Mouse (Mus musculus) lung, embryonic 14.5 days (tissue): ENCODE data around the gene Olfr806. TPM values are rescaled to one million over a fixed set of nuclear protein-coding genes. Genes with fewer than 3 reads are reported as not detected.

Source experiments
- ATAC-seq: fragments of 200-750 bp; cut with Nextera tagmentation; 2 replicates; pipeline ENCODE4 v1.8.0; 2017; ENCODE audit warnings: mild to moderate bottlenecking, moderate TSS enrichment, moderate library complexity; ENCODE audit not compliant: insufficient read depth
- DNase-seq: peaks from one replicate; pipeline ENCODE4 v3.0.0-alpha.2; 2015
- H3K27ac ChIP-seq: fragments of 300-500 bp; sonication (generic); 2 replicates; pipeline ENCODE4 v1.5.1; 2014; ENCODE audit warnings: low read depth, mild to moderate bottlenecking, moderate library complexity
- H3K27me3 ChIP-seq: fragments of 300-500 bp; sonication (generic); 2 replicates; pipeline ENCODE4 v1.6.1; 2014; ENCODE audit warnings: low read length, control low read depth; ENCODE audit not compliant: insufficient read depth
- H3K36me3 ChIP-seq: fragments of 300-500 bp; sonication (generic); 2 replicates; pipeline ENCODE4 v1.6.1; 2014; ENCODE audit warnings: control low read depth; ENCODE audit not compliant: insufficient read depth
- H3K4me1 ChIP-seq: fragments of 300-500 bp; sonication (generic); 2 replicates; pipeline ENCODE4 v1.6.1; 2014; ENCODE audit warnings: antibody characterized with exemption, control low read depth; ENCODE audit not compliant: insufficient read depth
- H3K4me2 ChIP-seq: fragments of 300-500 bp; sonication (generic); 2 replicates; pipeline ENCODE4 v1.6.1; 2014; ENCODE audit warnings: mild to moderate bottlenecking
- H3K4me3 ChIP-seq: fragments of 300-500 bp; sonication (generic); 2 replicates; pipeline ENCODE4 v1.5.1; 2014; ENCODE audit warnings: low read depth, low read length
- H3K9ac ChIP-seq: fragments of 300-500 bp; sonication (generic); 2 replicates; pipeline ENCODE4 v1.6.1; 2014
- H3K9me3 ChIP-seq: fragments of 300-500 bp; sonication (generic); 2 replicates; pipeline ENCODE4 v1.6.1; 2016; ENCODE audit warnings: low read depth, low read length, control low read depth
- CTCF ChIP-seq: IDR thresholded peaks from 2 replicates; pipeline ENCODE4 v1.5.1; 2016; ENCODE audit warnings: antibody characterized with exemption, low read depth
- WGBS: fragments of 180-500 bp; shearing (Covaris S2); extraction: QIAGEN DNeasy Blood & Tissue Kit; methylation state at CpG from one replicate; pipeline ENCODE4 v1.1.7; 2014; 5-methylcytosine and 5-hydroxymethylcytosine counted together
- microRNA-seq: library from miRNA; unstranded; fragments of <30 nt; microRNA quantifications from one replicate; pipeline ENCODE4, GENCODE M21; 2016; ENCODE audit warnings: borderline number of aligned reads
- polyA plus RNA-seq: library from polyadenylated mRNA; unstranded; fragments of >200 nt; fragmentation: Nextera tagmentation; extraction: Ambion mirVana; gene quantifications from 2 replicates; pipeline ENCODE4 v1.2.1, GENCODE M21; 2014

Gene Olfr806
- polyA plus RNA-seq, 1 experiment from 2014 or later, result not detected

- WGBS, result 38% methylated on average over 1 of the region's 1 CpGs
- H3K27me3 ChIP-seq, result no peaks in the 10 kb centered on the region
- ATAC-seq, result no peak
These were observed 53.7 kb downstream of the Olfr806 start, which contains the start of gene Olfr802 for GRCm38 (mm10) chr10:129688069-129688468. TSS of gene Olfr802 (minus strand) at chr10:129688169.

More at GRCm38 (mm10) chr10:129688069-129688468, 53.7 kb downstream of the Olfr806 start, which contains the start of gene Olfr802:
- TF ChIP-seq CTCF, result no peak
- no peak within 1 kb of the TSS for H3K9ac ChIP-seq
- no peaks in the 10 kb centered on the region for H3K36me3 ChIP-seq
- no peaks in the 10 kb centered on the region for H3K4me1 ChIP-seq
- H3K27ac ChIP-seq, result no peak within 1 kb of the TSS
- H3K9me3 ChIP-seq, result no peaks in the 10 kb centered on the region
- no peak within 1 kb of the TSS for H3K4me2 ChIP-seq
- no peak for DNase-seq
- H3K4me3 ChIP-seq, result no peak within 1 kb of the TSS

Small RNAs within 50 kb of the gene (microRNA-seq; reads per million reads assigned to microRNA genes)
- gene Gm24485, result not detected

Other genes starting within 250 kb of the Olfr806 start
- not detected in 2 replicates for gene Olfr790, start 243.4 kb downstream of the Olfr806 start, polyA plus RNA-seq
- not detected in 2 replicates for gene Olfr791, start 220.1 kb downstream of the Olfr806 start, polyA plus RNA-seq
- not detected in 2 replicates for gene Olfr792, start 202.8 kb downstream of the Olfr806 start, polyA plus RNA-seq
- gene Olfr794, start 174.3 kb downstream of the Olfr806 start, polyA plus RNA-seq, result not detected in 2 replicates
- not detected in 2 replicates for gene Olfr796, start 129.4 kb downstream of the Olfr806 start, polyA plus RNA-seq
- not detected in 2 replicates for gene Olfr798, start 114.0 kb downstream of the Olfr806 start, polyA plus RNA-seq
- not detected in 2 replicates for gene Olfr799, start 104.4 kb downstream of the Olfr806 start, polyA plus RNA-seq
- not detected in 2 replicates for gene Olfr800, start 84.2 kb downstream of the Olfr806 start, polyA plus RNA-seq
- not detected in 2 replicates for gene Olfr801, start 68.1 kb downstream of the Olfr806 start, polyA plus RNA-seq
- gene Olfr802, start 53.8 kb downstream of the Olfr806 start, polyA plus RNA-seq, result not detected in 2 replicates
- gene Olfr803, start 47.6 kb downstream of the Olfr806 start, polyA plus RNA-seq, result not detected in 2 replicates
- gene Olfr804, start 38.7 kb downstream of the Olfr806 start, polyA plus RNA-seq, result not detected in 2 replicates
- not detected in 2 replicates for gene Olfr805, start 12.5 kb downstream of the Olfr806 start, polyA plus RNA-seq
- not detected in 2 replicates for gene Olfr807, start 15.9 kb upstream of the Olfr806 start, polyA plus RNA-seq
- gene Olfr808, start 23.6 kb upstream of the Olfr806 start, polyA plus RNA-seq, result not detected in 2 replicates
- gene Olfr809, start 32.7 kb upstream of the Olfr806 start, polyA plus RNA-seq, result not detected in 2 replicates
- not detected in 2 replicates for gene Olfr810, start 53.0 kb upstream of the Olfr806 start, polyA plus RNA-seq
- gene Olfr811, start 62.5 kb upstream of the Olfr806 start, polyA plus RNA-seq, result not detected in 2 replicates
- not detected in 2 replicates for gene Olfr812, start 104.2 kb upstream of the Olfr806 start, polyA plus RNA-seq
- gene Olfr813, start 113.4 kb upstream of the Olfr806 start, polyA plus RNA-seq, result not detected in 2 replicates
- not detected in 2 replicates for gene Olfr814, start 137.9 kb upstream of the Olfr806 start, polyA plus RNA-seq
- gene Olfr815, start 163.9 kb upstream of the Olfr806 start, polyA plus RNA-seq, result not detected in 2 replicates
- gene Olfr816, start 173.7 kb upstream of the Olfr806 start, polyA plus RNA-seq, result not detected in 2 replicates
- not detected in 2 replicates for gene Olfr818, start 207.2 kb upstream of the Olfr806 start, polyA plus RNA-seq
- gene Olfr819, start 225.3 kb upstream of the Olfr806 start, polyA plus RNA-seq, result not detected in 2 replicates
- not detected in 2 replicates for gene Olfr247, start 234.2 kb upstream of the Olfr806 start, polyA plus RNA-seq
- gene Gm10310, start 243.1 kb upstream of the Olfr806 start, polyA plus RNA-seq, result not detected in 2 replicates